Mouse (Mus musculus) erythroblast, adult 5-6 weeks (primary cell): Measurements from ENCODE around the gene Retreg2. TPM values are rescaled to one million over a fixed set of nuclear protein-coding genes. Genes with fewer than 3 reads are reported as not detected.

Experiments used
- total RNA-seq, 2 experiments: library from RNA; stranded (forward) in 1 of 2; stranded (reverse) in 1 of 2; fragments of 150-400 nt in 1 of 2; fragments of 200-764, 138-1000 nt in 1 of 2; gene quantifications; 2 replicates each; pipeline versions ENCODE4 v1.2.3 to v1.2.4; 2015 to 2017; ENCODE audit warnings: low replicate concordance in 2 of 2

Gene Retreg2
- total RNA-seq, 2 experiments from 2014 or later, result 30.7 to 54.0 TPM

Other genes with a start within 250 kb of the Retreg2 start
- not detected in 2 replicates for gene Cryba2, start 249.6 kb upstream of the Retreg2 start, total RNA-seq (2015; ENCODE audit: low replicate concordance)
- not detected in 2 replicates for gene Cryba2, start 249.6 kb upstream of the Retreg2 start, total RNA-seq (2017; ENCODE audit: low replicate concordance)
- gene Cfap65, start 207.2 kb upstream of the Retreg2 start, total RNA-seq (2015; ENCODE audit: low replicate concordance), result not detected in 2 replicates
- not detected in 2 replicates for gene Cfap65, start 207.2 kb upstream of the Retreg2 start, total RNA-seq (2017; ENCODE audit: low replicate concordance)
- not detected in 2 replicates for gene Ihh, start 191.1 kb upstream of the Retreg2 start, total RNA-seq (2015; ENCODE audit: low replicate concordance)
- 0.28 TPM in 1 of 2 replicates, not detected in the other for gene Ihh, start 191.1 kb upstream of the Retreg2 start, total RNA-seq (2017; ENCODE audit: low replicate concordance)
- gene Nhej1, start 17.6 kb upstream of the Retreg2 start, total RNA-seq (2015; ENCODE audit: low replicate concordance), result 0.77 and 8.2 TPM in 2 replicates
- 4.0 and 10.0 TPM in 2 replicates for gene Nhej1, start 17.6 kb upstream of the Retreg2 start, total RNA-seq (2017; ENCODE audit: low replicate concordance)
- 1.3 and 3.5 TPM in 2 replicates for gene Slc23a3, start 8.9 kb upstream of the Retreg2 start, total RNA-seq (2015; ENCODE audit: low replicate concordance)
- 0.28 and 0.60 TPM in 2 replicates for gene Slc23a3, start 8.9 kb upstream of the Retreg2 start, total RNA-seq (2017; ENCODE audit: low replicate concordance)
- gene Cnppd1, start 67 bp upstream of the Retreg2 start, total RNA-seq (2015; ENCODE audit: low replicate concordance), result 41.6 and 42.7 TPM in 2 replicates
- 135 and 169 TPM in 2 replicates for gene Cnppd1, start 67 bp upstream of the Retreg2 start, total RNA-seq (2017; ENCODE audit: low replicate concordance)
- gene Zfand2b, start 25.9 kb downstream of the Retreg2 start, total RNA-seq (2015; ENCODE audit: low replicate concordance), result 15.9 and 28.2 TPM in 2 replicates
- 43.3 and 49.6 TPM in 2 replicates for gene Zfand2b, start 25.9 kb downstream of the Retreg2 start, total RNA-seq (2017; ENCODE audit: low replicate concordance)
- gene Abcb6, start 37.6 kb downstream of the Retreg2 start, total RNA-seq (2015; ENCODE audit: low replicate concordance), result 78.2 and 93.0 TPM in 2 replicates
- 62.9 and 70.7 TPM in 2 replicates for gene Abcb6, start 37.6 kb downstream of the Retreg2 start, total RNA-seq (2017; ENCODE audit: low replicate concordance)
- 8.3 and 10.4 TPM in 2 replicates for gene Ankzf1, start 49.4 kb downstream of the Retreg2 start, total RNA-seq (2015; ENCODE audit: low replicate concordance)
- gene Ankzf1, start 49.4 kb downstream of the Retreg2 start, total RNA-seq (2017; ENCODE audit: low replicate concordance), result 34.5 and 39.0 TPM in 2 replicates
- gene Atg9a, start 49.4 kb downstream of the Retreg2 start, total RNA-seq (2015; ENCODE audit: low replicate concordance), result 107 and 131 TPM in 2 replicates
- gene Atg9a, start 49.4 kb downstream of the Retreg2 start, total RNA-seq (2017; ENCODE audit: low replicate concordance), result 137 and 142 TPM in 2 replicates
- gene Glb1l, start 68.0 kb downstream of the Retreg2 start, total RNA-seq (2015; ENCODE audit: low replicate concordance), result 12.3 and 12.9 TPM in 2 replicates
- gene Glb1l, start 68.0 kb downstream of the Retreg2 start, total RNA-seq (2017; ENCODE audit: low replicate concordance), result 8.1 and 8.6 TPM in 2 replicates
- 50.4 and 76.9 TPM in 2 replicates for gene Stk16, start 68.1 kb downstream of the Retreg2 start, total RNA-seq (2015; ENCODE audit: low replicate concordance)
- gene Stk16, start 68.1 kb downstream of the Retreg2 start, total RNA-seq (2017; ENCODE audit: low replicate concordance), result 31.3 and 50.2 TPM in 2 replicates
- 433 and 471 TPM in 2 replicates for gene Tuba4a, start 77.1 kb downstream of the Retreg2 start, total RNA-seq (2015; ENCODE audit: low replicate concordance)
- gene Tuba4a, start 77.1 kb downstream of the Retreg2 start, total RNA-seq (2017; ENCODE audit: low replicate concordance), result 280 and 368 TPM in 2 replicates
- gene A630095N17Rik, start 89.3 kb downstream of the Retreg2 start, total RNA-seq (2015; ENCODE audit: low replicate concordance), result not detected in 2 replicates
- gene A630095N17Rik, start 89.3 kb downstream of the Retreg2 start, total RNA-seq (2017; ENCODE audit: low replicate concordance), result not detected in 2 replicates
- gene Dnajb2, start 93.6 kb downstream of the Retreg2 start, total RNA-seq (2015; ENCODE audit: low replicate concordance), result 186 and 231 TPM in 2 replicates
- gene Dnajb2, start 93.6 kb downstream of the Retreg2 start, total RNA-seq (2017; ENCODE audit: low replicate concordance), result 524 and 744 TPM in 2 replicates
- gene Ptprn, start 121.7 kb downstream of the Retreg2 start, total RNA-seq (2015; ENCODE audit: low replicate concordance), result not detected in 2 replicates
- gene Ptprn, start 121.7 kb downstream of the Retreg2 start, total RNA-seq (2017; ENCODE audit: low replicate concordance), result not detected in 2 replicates
- not detected in 2 replicates for gene Resp18, start 135.6 kb downstream of the Retreg2 start, total RNA-seq (2015; ENCODE audit: low replicate concordance)
- not detected in 2 replicates for gene Resp18, start 135.6 kb downstream of the Retreg2 start, total RNA-seq (2017; ENCODE audit: low replicate concordance)
- gene Dnpep, start 175.2 kb downstream of the Retreg2 start, total RNA-seq (2015; ENCODE audit: low replicate concordance), result 14.0 and 20.3 TPM in 2 replicates
- gene Dnpep, start 175.2 kb downstream of the Retreg2 start, total RNA-seq (2017; ENCODE audit: low replicate concordance), result 7.7 and 11.8 TPM in 2 replicates
- not detected in 2 replicates for gene Des, start 217.6 kb downstream of the Retreg2 start, total RNA-seq (2015; ENCODE audit: low replicate concordance)
- not detected in 2 replicates for gene Des, start 217.6 kb downstream of the Retreg2 start, total RNA-seq (2017; ENCODE audit: low replicate concordance)
- not detected in 2 replicates for gene Speg, start 232.5 kb downstream of the Retreg2 start, total RNA-seq (2015; ENCODE audit: low replicate concordance)
- 1.7 TPM in 1 of 2 replicates, not detected in the other for gene Speg, start 232.5 kb downstream of the Retreg2 start, total RNA-seq (2017; ENCODE audit: low replicate concordance)